ENCODE assay signal across 7 mouse cellular contexts in genomic region chr4:131918711-131919500, GRCm38 (mm10). TPM values are rescaled to one million over a fixed set of nuclear protein-coding genes. Genes with fewer than 3 reads are reported as not detected.
A peak's percentile ranks its signal among the peaks of the same experiment; 100 is the strongest.
DNase-seq lines count a peak whose midpoint lies in the region; ATAC-seq lines count a peak whose summit lies in the region.

No protein-coding gene starts in this region.

- ATAC-seq in heart, embryonic 14.5 days (ENCODE audit: insufficient number of reproducible peaks, insufficient read depth, low FRiP score, low read depth): peak; percentile 78
- ATAC-seq in limb, embryonic 12.5 days (ENCODE audit: insufficient number of reproducible peaks, insufficient read depth, low FRiP score, low TSS enrichment, low read depth): peak; percentile 32; the same call in 1 of the 2 replicates

- peak overlapping the region; percentile 81 for H3K9ac ChIP-seq in heart, embryonic 14.5 days (ENCODE audit: low read length)
- H3K9ac ChIP-seq in limb, embryonic 12.5 days (replicated peaks): no peak overlapping the region; the same call in 1 of the 2 replicates

- peaks cover 11% of the 10 kb centered on the region for H3K27me3 ChIP-seq in heart, embryonic 14.5 days (ENCODE audit: control insufficient read depth, insufficient read depth, low read length)
- peaks cover 74% of the 10 kb centered on the region for H3K27me3 ChIP-seq in limb, embryonic 12.5 days

- no peak overlapping the region for H3K4me3 ChIP-seq in heart, embryonic 14.5 days (ENCODE audit: control insufficient read depth in 1 of 2, insufficient read depth in 1 of 2, low read depth in 1 of 2, low read length in 2 of 2)
- peak overlapping the region; percentile 17; the same call in 1 of the 2 replicates for H3K4me3 ChIP-seq in limb, embryonic 12.5 days (replicated peaks)

- H3K4me2 ChIP-seq in heart, embryonic 14.5 days (ENCODE audit: low read length): peak overlapping the region; percentile 88
- peak overlapping the region; percentile 88 for H3K4me2 ChIP-seq in limb, embryonic 12.5 days

- 8% methylated on average over 15 of the region's 15 CpGs for WGBS in heart, embryonic 14.5 days
- whole genome bisulfite sequencing in limb, embryonic 12.5 days: 2% methylated on average over 15 of the region's 15 CpGs

- H3K27ac ChIP-seq in heart, embryonic 14.5 days (replicated peaks in 1 of 2; ENCODE audit: control insufficient read depth in 1 of 2, insufficient read depth in 1 of 2, low read depth in 2 of 2, low read length in 2 of 2): peak overlapping the region; percentile 71 to 91
- H3K27ac ChIP-seq in limb, embryonic 12.5 days: peak overlapping the region; percentile 87

- peak; percentile 59 for DNase-seq in retina, postnatal 1 day
- no peak for DNase-seq in retina, embryonic 14.5 days (ENCODE audit: low spot score)
- no peak for DNase-seq in cerebellum, adult 8-10 months
- DNase-seq in cerebellum, postnatal 14 days: no peak
- no peak for DNase-seq in cerebellum, adult 18-20 months

- H3K36me3 ChIP-seq in heart, embryonic 14.5 days (ENCODE audit: control insufficient read depth, insufficient read depth, low read length): 0 out of 2 replicates have a peak, but pooled peaks cover 9% of the 10 kb centered on the region
- peaks cover 13% of the 10 kb centered on the region; the same call in 1 of the 2 replicates for H3K36me3 ChIP-seq in limb, embryonic 12.5 days

- H3K4me1 ChIP-seq in heart, embryonic 14.5 days (ENCODE audit: control insufficient read depth in 2 of 2, insufficient read depth in 2 of 2, low read length in 2 of 2): peaks cover 48 to 80% of the 10 kb centered on the region in 2 experiments
- peaks cover 85% of the 10 kb centered on the region for H3K4me1 ChIP-seq in limb, embryonic 12.5 days (replicated peaks)

- H3K9me3 ChIP-seq in heart, embryonic 14.5 days (ENCODE audit: control insufficient read depth, low read length): no peaks in the 10 kb centered on the region
- H3K9me3 ChIP-seq in limb, embryonic 12.5 days: no peaks in the 10 kb centered on the region

RNA-seq across cellular contexts. Expression of gene Tmem200b, which starts 2.7 kb away (rescaled TPM):
- polyA plus RNA-seq in heart, embryonic 14.5 days (2014; fragmentation: Nextera tagmentation; extraction: Ambion mirVana): 3.6 and 4.3 TPM in 2 replicates
- 2.2 and 2.5 TPM in 2 replicates for polyA plus RNA-seq in limb, embryonic 12.5 days (2016; fragmentation: Nextera tagmentation; extraction: Ambion mirVana)

RNA-seq across cellular contexts. Expression of gene Srsf4, which starts 45.5 kb away (rescaled TPM):
- polyA plus RNA-seq in heart, embryonic 14.5 days (2014; fragmentation: Nextera tagmentation; extraction: Ambion mirVana): 63.6 and 69.1 TPM in 2 replicates
- polyA plus RNA-seq in limb, embryonic 12.5 days (2016; fragmentation: Nextera tagmentation; extraction: Ambion mirVana): 158 and 162 TPM in 2 replicates
